Mouse (Mus musculus): Measurements from ENCODE around the gene Spns1.

DNA sequence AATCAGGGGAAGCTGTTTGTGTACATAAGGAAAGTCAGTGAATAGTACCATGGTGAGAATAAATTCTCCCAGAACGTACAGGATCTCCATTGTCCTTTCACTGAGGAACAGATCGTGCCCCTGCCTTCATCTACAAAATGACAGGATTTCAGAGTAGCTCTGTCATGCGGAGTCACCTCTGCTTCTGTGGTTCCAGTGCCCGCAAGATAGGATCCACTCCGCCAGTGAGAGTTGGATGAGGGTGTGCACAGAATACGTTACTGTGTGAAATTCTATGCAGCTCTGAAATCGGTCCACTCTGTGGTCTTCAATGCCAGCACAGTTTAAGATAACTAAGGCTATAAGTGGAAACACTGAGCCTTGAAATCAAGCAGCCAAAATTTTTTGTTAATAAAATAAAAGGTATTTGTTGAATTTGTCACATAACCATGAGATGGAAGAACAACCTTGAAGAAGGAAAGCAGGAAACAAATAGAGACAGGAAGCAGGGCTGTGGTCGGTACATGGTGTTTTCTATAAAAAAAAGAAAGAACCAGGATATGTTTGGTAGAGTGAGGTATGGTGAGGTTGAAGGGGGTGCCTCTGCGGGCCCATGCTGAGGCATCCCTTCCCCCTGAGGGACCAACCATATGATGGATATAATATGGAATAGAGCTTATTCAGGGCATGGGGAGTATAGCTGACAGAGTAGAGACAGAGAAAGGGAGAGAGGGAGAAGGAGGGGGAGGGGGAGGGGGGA, 47.2 kb downstream of the Spns1 start:
- TF ChIP-seq CTCF (IDR thresholded peaks at IDR 0.05; ENCODE audit: low read depth, low read length) (no peak), GATA1 (IDR thresholded peaks at IDR 0.05; ENCODE audit: borderline replicate concordance, low read length) (no peak), POLR2AphosphoS5 (IDR thresholded peaks at IDR 0.05; ENCODE audit: insufficient replicate concordance, low read depth, low read length) (no peak), GATA2 (IDR thresholded peaks at IDR 0.05; ENCODE audit: borderline replicate concordance, low read depth, low read length) (no peak), TAL1 (conservative IDR thresholded peaks at IDR 0.05; ENCODE audit: low read depth, low read length) (no peak)
